Mouse (Mus musculus) gastrocnemius, postnatal 25 days (tissue): Measurements from ENCODE around the gene Rrn3. TPM values are rescaled to one million over a fixed set of nuclear protein-coding genes. Genes with fewer than 3 reads are reported as not detected.
A peak's percentile ranks its signal among the peaks of the same experiment; 100 is the strongest.
"Not testable (repeated sequence)": the region's sequence is repeated elsewhere in the genome, so short reads cannot be mapped to it uniquely, and the experiment has no call there.

Experiments used
- DNase-seq: peaks from one replicate; pipeline ENCODE4 v3.0.0; 2022
- long read RNA-seq, 2 experiments: library from polyadenylated mRNA; stranded (forward); transcript quantifications; one replicate each; pipeline ENCODE4 v2.0.0; 2021
- total RNA-seq, 2 experiments: library from RNA; stranded (reverse); gene quantifications; 1 replicate in 1 of 2; 2 replicates in 1 of 2; pipeline ENCODE4 v1.2.3; 2021

Rrn3 gene
- total RNA-seq, result 10 to 100 TPM; 29.9 to 30.2 TPM
- long read RNA-seq, experiment 1, transcript Rrn3-201 (18 exons, 3,582 nt), result major isoform, 10 of 17 reads
- long read RNA-seq, experiment 1, partial matches to known transcripts, result 1 of 17 reads
- long read RNA-seq, experiment 1, other reads (novel, unspliced or antisense), result 6 of 17 reads
- long read RNA-seq, experiment 2, transcript Rrn3-201 (18 exons, 3,582 nt), result major isoform, 29 of 38 reads
- long read RNA-seq, experiment 2, partial matches to known transcripts, result 5 of 38 reads
- long read RNA-seq, experiment 2, other reads (novel, unspliced or antisense), result 4 of 38 reads

DNA sequence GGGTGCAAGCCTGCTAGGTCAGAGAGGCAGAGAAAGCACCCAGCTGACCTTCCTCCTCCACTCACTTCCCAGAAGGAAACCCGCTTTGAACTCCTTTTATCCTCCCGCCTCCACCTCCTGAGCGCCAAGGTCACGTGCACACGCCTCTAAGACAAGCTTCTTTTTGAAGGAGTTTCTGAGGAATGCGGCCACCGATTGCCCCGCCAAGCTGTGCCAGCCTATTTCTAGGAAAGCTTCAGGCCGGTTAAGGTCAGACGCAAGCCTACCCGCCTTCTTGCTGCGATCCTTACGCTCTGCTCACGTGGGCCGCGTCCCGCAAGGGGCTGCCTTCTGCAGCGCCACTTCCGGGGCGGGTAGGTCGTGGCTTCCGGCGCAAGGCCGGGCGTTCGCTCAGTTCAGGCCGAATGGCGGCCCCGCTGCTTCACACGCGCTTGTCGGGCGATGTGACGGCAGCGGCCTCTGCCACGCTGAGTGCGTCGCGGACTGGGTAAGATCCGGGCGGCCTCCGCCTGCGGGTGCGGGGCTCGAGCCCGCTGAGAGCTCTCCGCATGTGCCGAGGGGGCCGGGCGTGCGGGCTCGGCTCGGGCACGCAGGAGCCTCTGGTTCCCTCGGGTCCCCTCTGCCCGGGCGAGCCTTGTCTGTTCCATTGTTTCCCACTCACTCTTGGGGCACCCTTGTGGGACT lies at the start of gene Rrn3:
TSS of gene Rrn3 (plus strand) at position 356 of the 684 bp plus-strand sequence.
- peak; percentile 88 for DNase-seq

DNA sequence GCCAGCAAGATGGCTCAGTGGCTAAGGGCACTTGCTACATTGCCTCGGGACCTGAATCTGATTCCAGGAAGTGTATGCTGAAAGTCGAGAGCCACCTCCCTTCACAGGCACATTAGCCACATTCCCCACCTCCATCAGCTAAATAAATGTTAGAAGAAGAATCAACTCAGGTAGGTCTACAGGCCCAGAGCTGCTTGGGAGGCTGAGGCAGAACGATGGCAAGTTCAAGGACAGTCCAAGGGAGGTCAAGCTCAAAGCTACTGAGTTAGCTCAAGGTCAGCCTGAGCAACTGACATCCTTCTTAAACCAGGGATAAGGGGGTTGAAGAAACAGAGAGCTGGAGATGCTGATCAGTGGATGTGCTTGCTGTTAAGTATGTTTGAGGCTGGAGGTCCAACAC lies 47.7 kb upstream of the Rrn3 start:
- DNase-seq, result no peak

DNA sequence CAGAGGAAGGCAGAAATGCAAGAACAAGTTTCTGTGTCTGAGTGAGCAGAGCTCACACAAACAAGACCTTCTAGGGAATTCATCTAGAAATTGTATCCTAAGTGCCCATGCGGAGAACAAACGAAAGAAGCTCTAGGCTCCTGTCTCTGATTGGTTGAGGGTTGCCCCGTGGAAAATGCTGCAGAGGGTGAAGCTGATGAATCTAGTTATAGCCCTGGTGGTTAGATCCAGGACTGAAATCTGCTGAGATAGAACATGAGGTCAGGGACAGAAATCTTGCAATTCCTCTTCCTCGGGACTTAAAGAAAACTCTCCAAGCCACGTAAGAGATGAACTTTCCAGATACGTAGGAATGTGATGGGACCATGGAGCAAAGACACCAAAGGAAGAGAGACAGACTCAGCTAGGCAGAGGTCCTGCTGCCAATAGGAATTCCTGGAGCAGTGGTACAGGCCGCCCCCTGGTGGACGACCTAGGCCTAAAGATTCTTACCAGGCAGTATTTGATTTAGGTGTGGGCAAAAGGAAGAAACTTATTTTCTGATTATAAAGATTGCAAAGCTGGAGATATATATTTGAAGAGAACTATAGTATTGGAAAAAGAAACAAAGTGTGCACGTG lies 46.9 kb upstream of the Rrn3 start:
- peak; percentile 45 for DNase-seq

DNA sequence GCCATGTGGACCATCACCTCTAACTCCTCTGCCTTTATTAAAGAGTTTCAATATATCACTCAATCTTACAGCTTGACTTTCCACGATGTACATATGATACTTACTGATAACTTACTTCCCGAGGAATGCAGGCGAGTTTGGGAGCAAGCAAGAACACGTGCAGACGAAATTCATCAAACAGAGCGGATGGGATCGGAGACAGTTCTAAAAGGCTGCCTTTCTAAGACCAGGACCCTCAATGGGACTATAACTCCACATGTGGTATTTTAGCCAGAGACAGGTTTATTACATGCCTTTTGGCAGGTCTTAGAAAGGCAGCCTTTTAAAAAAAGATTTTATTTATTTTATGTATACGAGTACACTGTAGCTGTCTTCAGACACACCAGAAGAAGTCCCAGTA lies 44.5 kb upstream of the Rrn3 start:
- DNase-seq, result no peak

DNA sequence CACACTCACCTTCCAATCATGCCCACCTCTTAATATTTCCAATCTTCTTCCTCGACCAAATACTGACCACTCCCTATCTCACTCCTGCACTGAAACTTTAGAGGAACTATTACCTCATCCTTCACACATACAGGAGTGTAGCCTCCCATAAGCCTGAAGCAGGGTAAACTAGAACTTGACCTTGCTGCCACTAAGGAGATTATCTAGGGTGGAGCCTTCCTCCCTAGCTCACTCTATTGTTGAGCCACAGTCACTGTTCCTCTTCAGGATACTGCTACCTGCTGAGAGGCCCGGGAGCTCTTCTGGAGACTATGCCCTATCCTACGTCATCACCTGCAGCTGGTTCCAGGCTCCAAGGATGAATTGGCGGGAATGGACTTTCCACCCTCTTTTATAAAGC lies 41.5 kb upstream of the Rrn3 start:
- DNase-seq, result not testable (repeated sequence)

DNA sequence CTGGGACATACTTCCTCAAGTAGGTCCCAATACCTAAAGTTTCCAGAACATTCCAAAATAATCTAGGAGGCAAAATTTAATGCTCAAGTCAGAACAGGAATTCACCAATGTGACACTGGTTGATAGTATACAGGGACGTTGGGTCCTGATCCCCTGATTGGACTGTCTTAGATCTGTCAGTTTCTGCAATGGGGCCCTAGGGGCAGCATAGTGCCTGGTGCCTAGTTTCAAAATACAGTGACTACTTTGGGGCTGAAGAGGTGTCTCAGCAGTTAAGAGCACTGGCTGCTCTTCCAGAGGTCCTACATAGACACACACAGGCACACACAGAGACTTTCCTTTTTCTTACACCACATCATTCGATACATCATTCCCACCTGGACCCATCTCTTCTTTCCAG lies 39.7 kb upstream of the Rrn3 start:
- DNase-seq, result no peak

DNA sequence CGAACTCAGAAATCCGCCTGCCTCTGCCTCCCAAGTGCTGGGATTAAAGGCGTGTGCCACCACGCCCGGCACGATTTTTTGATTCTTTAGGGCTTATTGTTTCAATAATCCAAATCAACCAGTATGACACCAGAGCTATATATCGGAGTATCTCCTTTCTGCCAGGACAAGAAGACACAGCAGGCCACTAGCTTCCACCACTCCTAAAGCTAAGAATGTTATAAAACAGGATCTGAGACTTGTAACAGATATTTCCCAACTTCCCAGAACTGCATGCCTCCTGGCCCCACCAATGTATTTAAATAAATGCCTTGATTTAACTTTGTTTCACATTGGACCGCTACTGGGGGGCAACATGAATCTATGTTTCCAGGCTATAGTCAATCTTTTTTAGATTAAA lies 32.8 kb upstream of the Rrn3 start:
- DNase-seq, result no peak

DNA sequence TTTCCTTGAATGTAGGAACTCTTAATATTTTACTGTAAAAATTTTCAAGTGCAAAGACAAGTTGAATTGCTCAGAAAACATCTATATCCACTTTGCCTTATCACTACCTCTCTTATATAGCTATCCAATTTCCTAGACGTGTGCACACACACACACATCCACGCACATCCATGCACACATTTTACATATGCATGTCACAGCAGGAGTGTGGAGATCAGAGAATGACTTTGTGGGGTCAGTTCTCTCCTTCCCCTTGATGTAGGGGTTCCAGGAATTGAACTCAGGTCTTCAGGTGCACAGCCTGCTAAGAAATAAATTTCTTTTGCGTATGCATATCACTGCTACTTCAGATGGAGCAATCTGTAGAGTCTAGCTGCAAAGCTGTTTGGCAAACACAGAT lies 32.4 kb upstream of the Rrn3 start:
- DNase-seq, result no peak

DNA sequence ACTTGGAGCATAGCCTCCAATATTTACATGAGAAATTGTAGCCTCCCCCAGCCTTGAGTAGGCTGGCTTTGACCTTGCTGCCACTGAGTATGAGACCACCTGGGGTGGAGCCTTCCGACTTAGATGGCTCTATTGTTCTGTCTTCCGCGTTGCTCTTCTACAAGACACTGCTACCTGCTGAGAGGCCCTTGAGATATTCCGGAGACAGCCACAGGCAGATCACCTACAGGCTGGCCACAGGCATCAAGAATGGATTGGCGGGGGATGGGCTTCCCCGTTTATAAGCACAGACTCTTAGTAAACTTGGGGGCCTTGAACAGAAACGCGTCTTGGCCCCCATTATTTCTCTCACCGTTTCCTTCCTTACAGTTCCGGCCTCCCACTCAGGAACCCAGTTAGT lies 31.7 kb upstream of the Rrn3 start:
- not testable (repeated sequence) for DNase-seq

DNA sequence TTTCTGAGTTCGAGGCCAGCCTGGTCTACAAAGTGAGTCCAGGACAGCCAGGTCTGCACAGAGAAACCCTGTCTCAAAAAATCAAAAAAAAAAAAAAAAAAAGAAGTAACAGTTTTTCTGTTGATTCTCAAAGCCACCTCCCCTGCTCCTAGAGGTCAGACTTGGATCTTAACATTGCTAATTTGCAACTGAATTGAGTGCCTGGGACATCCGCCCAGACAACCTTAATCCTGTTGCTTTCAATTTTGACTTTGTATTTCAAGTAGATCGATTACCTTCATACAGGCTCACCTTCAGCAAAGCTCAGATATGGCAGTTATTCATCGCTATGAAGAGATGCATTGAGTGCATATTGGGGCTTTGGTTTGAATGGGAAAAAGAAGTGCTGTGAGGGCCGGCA lies 31.2 kb upstream of the Rrn3 start:
- DNase-seq, result no peak

DNA sequence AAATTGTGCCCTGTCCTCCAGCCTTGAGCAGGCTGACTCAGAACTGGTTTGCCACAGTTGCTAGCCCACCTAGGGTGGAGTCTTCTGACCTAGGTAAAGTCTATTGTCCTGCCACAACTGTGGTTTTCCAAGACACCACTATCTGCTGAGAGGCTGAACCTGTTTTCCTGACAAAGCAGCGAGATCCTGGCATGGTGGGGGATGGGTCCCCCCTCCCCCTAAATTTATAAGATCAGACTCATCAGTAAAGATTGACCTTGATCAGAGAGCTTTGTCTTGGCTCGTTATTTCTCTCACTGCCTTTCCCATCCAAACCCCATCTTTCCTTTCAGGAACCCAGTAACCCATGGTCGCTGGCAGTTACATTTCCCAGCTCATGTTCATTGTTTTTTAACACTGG lies 30.5 kb upstream of the Rrn3 start:
- DNase-seq, result no peak

DNA sequence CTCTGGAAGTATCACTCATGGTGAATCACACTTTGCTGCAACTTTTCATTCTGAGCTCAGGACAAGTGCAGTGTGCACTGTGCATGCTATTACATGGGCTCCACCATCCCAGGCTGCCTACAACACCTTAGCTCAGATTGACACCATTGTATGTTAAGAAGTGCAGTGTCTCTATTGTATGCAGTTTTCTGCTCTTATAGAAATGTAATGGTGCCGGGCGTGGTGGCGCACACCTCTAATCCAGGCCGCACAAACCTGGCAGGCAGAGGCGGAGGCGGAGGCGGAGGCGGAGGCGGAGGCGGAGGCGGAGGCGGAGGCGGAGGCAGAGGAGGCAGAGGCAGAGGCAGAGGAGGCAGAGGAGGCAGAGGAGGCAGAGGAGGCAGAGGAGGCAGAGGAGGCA lies 29.9 kb upstream of the Rrn3 start:
- DNase-seq, result no peak

DNA sequence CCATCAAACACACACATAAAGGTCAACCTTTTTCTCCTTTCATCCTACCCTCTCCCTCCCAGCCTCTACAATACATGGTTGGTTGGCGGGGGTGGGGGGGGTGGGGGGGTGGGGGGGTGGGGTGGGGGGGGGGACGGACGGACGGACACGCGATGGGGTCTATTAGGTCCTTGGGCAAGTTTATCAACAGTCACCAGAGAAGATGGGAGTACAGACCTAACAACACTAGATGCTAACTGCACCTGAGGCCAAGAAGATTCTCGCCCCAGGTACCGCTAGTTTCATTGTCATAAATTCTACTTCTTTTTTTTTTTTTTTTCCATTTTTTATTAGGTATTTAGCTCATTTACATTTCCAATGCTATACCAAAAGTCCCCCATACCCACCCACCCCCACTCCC lies 26.5 kb upstream of the Rrn3 start:
- no peak for DNase-seq

DNA sequence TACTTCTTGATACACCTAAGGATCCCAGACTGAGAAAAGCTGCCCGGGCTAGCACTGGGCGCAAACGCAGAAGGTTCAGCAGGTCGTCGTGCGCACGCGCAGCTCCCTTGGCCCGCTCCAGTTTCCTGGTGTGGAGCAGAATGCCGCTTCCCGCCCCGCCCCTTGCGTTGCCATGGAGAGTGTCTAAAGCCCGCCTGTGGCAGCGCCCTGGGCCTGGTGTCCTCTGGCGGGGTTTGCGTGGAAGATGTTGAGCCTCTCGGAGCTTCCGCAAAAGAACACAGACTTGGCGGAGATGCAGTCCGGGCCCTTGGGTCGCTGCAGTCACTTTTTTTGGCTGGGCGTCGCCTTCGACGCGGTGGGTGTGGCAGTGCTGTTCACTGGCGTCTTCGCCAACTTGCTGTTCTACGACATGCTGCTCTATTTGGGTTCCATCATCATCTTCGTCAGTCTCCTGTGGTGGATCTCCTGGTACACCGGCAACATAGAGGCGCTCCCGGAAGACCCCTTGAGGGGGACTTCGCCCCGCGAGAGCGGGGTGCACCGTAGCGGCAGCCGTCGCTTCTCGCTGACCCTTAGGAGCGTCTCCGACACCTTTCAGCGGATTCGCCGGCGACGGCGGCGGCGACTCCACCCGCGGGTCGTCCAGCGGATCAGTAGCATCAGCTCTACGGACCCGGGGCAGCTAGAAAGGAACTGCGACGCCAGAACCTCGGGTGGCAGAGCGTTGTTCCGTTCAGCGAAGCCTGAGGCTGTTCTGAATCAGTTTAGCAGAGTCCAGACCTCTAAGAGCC lies 25.9 kb upstream of the Rrn3 start:
- DNase-seq, result peak; percentile 93

DNA sequence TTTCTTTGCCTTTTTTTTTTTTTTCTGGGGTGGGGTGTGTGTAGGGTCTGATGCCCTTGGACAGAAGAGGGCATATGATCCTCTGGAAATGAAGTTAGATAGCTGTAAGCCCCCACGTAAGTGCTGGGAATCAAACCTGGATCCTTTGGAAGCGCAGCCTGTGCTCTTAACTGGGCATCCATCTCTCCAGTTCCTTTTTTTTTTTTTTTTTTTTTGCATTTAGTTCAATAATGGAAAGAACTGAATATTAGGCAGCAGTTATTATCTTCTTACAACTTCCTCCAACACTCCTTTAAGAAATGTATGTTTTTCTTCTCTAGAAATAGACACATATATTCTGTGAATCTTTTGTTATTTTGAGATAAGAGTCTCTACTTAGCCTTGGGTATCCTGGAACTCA lies 22.7 kb upstream of the Rrn3 start:
- DNase-seq, result no peak

DNA sequence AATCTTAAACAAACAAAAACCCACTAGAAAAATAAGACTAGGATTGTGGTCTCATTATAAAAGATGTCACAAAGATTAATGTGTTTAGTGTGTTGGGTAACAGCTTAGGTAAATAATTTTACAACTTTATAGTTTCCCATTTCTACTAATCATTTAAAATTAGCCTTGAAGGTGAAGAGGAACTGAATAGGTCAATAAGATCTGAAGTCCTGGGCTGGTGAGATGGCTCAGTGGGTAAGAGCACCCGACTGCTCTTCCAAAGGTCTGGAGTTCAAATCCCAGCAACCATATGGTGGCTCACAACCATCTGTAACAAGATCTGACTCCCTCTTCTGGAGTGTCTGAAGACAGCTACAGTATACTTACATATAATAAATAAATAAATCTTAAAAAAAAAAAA lies 17.7 kb upstream of the Rrn3 start:
- not testable (repeated sequence) for DNase-seq

DNA sequence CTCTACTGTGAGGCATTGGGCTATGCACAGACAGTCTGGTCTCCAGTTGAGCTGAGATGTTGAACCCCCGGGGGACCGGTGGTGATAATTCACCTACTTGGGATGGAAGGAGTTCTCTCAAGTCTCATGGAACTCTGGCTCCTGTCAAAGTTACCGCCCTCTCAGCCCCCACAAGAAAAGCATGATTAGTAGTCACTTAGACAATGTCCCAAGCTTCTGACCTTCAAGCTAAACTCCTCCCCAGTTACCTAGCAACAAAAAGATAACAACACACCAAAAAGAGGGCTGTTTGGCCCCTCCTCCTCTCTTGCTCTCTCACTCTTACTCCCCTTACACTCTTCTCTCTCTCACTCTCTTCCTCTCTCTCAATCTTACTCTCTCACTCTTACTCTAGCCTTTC lies 16.0 kb upstream of the Rrn3 start:
- no peak for DNase-seq

DNA sequence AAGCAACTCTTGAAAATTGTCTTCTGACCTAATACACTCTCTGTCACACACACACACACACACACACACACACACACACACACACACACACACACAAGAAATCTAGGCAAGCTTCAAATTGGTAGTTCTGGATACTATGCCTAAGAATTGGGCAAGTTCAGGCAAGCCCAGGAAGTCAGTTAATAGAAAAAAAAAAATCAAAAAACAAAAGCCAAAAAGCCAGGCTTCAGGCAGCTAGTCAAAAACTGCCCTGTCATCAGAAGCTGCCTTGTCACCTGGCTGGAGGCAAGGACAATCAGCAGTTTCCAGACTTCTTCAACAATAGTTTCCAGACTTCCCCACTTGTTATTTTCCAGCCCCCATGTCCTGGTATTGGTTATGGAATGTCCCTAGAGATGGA lies 14.1 kb upstream of the Rrn3 start:
- no peak for DNase-seq

DNA sequence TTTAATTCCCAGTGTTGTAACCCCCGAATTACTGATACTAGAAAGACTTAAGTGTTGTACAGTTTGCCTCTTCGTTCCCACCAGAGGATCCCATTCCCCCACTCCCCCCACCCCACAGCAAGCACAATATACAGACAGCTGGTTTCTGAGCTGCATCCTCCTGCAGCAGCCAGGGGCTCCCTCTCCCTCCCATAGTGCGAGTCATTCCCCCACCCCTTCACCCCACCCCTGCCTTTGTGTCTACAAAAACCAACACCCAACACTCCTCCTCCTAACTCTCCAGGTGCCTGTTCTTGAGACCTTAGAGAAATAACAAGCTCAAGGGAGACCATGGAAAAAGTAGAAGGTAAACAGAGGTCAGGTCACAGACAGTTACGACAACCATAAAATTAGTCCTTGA lies 8.9 kb upstream of the Rrn3 start:
- DNase-seq, result not testable (repeated sequence)

DNA sequence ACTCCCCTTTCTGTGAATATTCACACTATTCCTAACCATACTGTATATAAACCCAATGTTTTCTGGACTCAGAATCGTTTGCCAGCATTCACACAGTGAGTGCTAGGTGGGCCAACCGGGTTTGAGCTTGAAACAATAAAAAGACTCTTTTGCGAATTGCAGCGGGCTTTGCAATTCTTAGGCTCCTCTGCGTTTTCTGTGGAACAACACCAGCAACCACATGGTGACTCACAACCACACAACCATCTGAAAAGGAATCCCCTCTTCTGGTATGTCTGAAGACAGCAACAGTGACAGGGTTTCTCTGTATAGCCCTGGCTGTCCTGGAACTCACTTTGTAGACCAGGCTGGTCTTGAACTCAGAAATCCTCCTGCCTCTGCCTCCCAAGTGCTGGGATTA lies 8.5 kb upstream of the Rrn3 start:
- DNase-seq, result not testable (repeated sequence)

DNA sequence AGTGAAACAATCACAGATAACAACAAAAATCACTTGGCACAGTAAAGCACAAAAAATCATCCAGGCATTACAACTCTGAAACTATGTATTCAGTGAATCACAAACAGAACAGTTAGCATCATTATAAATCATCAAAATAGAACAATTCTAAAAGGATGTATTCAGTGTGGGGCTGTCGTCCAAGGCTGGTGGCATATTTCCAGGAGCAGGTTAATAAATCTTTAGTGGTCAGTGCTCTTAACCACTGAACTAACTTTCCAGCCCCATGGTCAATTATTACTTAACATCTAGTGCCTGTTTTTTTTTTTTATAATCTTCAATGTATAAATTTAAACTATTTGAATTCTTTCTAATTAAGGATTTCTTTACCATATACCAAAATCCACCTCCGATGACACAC lies 6.5 kb upstream of the Rrn3 start:
- not testable (repeated sequence) for DNase-seq

DNA sequence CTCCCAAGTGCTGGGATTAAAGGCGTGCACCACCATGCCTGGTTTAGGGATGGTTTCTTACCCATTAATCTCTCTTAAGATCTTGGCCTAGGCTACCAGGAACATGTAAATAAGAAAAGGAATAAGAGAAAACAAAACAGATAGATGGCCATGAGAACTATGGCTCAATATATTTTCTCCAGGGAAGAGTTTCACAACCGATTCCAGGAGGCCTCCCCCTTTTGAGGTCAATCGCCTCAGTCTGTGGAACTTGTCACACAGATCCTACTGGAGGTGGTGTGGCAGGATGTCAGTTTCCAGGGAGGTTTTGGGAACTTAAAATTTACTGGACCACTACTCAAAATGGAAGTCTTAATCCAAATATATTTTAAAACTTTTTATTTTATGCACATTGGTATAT lies 5.9 kb upstream of the Rrn3 start:
- DNase-seq, result not testable (repeated sequence)

DNA sequence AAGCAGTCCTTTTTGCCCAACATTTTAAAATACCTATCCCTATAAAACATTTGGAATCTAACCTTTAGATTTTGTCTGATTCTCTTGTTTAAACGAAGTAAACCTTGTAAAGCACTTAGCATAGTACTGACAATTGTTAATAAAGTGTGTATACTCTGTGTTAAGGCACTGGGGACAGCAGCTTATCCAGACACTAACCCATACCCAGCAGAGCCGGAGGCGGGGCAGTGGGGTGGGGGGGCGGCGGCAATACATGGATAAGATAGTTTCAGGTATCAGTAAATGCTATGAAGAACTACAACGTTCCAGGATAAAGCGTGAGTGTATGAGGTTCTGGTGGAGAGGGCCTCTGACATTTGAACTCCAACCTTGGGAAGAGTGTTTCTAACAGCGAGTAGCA lies 708 bp downstream of the Rrn3 start:
- no peak for DNase-seq
